Mouse (Mus musculus) heart, embryonic 14.5 days (tissue): Measurements from ENCODE around the gene Pik3r4. TPM values are rescaled to one million over a fixed set of nuclear protein-coding genes. Genes with fewer than 3 reads are reported as not detected.
A peak's percentile ranks its signal among the peaks of the same experiment; 100 is the strongest.
"Not testable (repeated sequence)": the region's sequence is repeated elsewhere in the genome, so short reads cannot be mapped to it uniquely, and the experiment has no call there.

Source experiments
- ATAC-seq: fragments of 200-750 bp; cut with Nextera tagmentation; 2 replicates; pipeline ENCODE4 v1.8.0; 2017; ENCODE audit warnings: low read depth, moderate TSS enrichment; ENCODE audit not compliant: insufficient number of reproducible peaks, insufficient read depth, low FRiP score
- H3K27ac ChIP-seq, 2 experiments: fragments of 200-500 bp in 1 of 2; fragments of 300-500 bp in 1 of 2; sonication (generic) in 1 of 2; replicated peaks in 1 of 2; 2 replicates each; pipeline ENCODE4 v1.5.1; 2012 to 2014; ENCODE audit warnings: low read depth in 2 of 2, low read length in 2 of 2, control low read depth in 1 of 2, mild to moderate bottlenecking in 1 of 2, mixed read lengths in 1 of 2; ENCODE audit not compliant: control insufficient read depth in 1 of 2, insufficient read depth in 1 of 2
- H3K27me3 ChIP-seq: fragments of 300-500 bp; sonication (generic); 2 replicates; pipeline ENCODE4 v1.6.1; 2014; ENCODE audit warnings: mild to moderate bottlenecking, low read length, control low read depth; ENCODE audit not compliant: control insufficient read depth, insufficient read depth
- H3K36me3 ChIP-seq: fragments of 300-500 bp; sonication (generic); 2 replicates; pipeline ENCODE4 v1.6.1; 2014; ENCODE audit warnings: mild to moderate bottlenecking, control low read depth, low read length, mixed read lengths; ENCODE audit not compliant: control insufficient read depth, insufficient read depth
- H3K4me1 ChIP-seq, 2 experiments: fragments of 200-500 bp in 1 of 2; fragments of 300-500 bp in 1 of 2; sonication (generic) in 1 of 2; 2 replicates each; pipeline ENCODE4 v1.6.1; 2012 to 2014; ENCODE audit warnings: low read length in 2 of 2, control low read depth in 1 of 2, mixed read lengths in 1 of 2; ENCODE audit not compliant: control insufficient read depth in 2 of 2, insufficient read depth in 2 of 2
- H3K4me2 ChIP-seq: fragments of 300-500 bp; sonication (generic); 2 replicates; pipeline ENCODE4 v1.6.1; 2014; ENCODE audit warnings: mild to moderate bottlenecking, low read length
- H3K4me3 ChIP-seq, 2 experiments: fragments of 200-500 bp in 1 of 2; fragments of 300-500 bp in 1 of 2; sonication (generic) in 1 of 2; 2 replicates each; pipeline ENCODE4 v1.5.1; 2012 to 2014; ENCODE audit warnings: low read length in 2 of 2, mild to moderate bottlenecking in 2 of 2, control low read depth in 1 of 2, low read depth in 1 of 2, moderate library complexity in 1 of 2; ENCODE audit not compliant: control insufficient read depth in 1 of 2, insufficient read depth in 1 of 2
- H3K9ac ChIP-seq: fragments of 300-500 bp; sonication (generic); 2 replicates; pipeline ENCODE4 v1.6.1; 2014; ENCODE audit warnings: mild to moderate bottlenecking, low read length
- H3K9me3 ChIP-seq: fragments of 300-500 bp; sonication (generic); 2 replicates; pipeline ENCODE4 v1.6.1; 2016; ENCODE audit warnings: low read length, control low read depth; ENCODE audit not compliant: control insufficient read depth
- WGBS: fragments of 180-500 bp; shearing (Covaris S2); extraction: QIAGEN DNeasy Blood & Tissue Kit; methylation state at CpG from one replicate; pipeline ENCODE4 v1.1.7; 2014; 5-methylcytosine and 5-hydroxymethylcytosine counted together
- polyA plus RNA-seq: library from polyadenylated mRNA; unstranded; fragments of >200 nt; fragmentation: Nextera tagmentation; extraction: Ambion mirVana; gene quantifications from 2 replicates; pipeline ENCODE4 v1.2.1, GENCODE M21; 2014

The Pik3r4 gene
- 19.8 and 20.6 TPM in 2 replicates for polyA plus RNA-seq

- H3K36me3 ChIP-seq: peaks cover 28% of the 10 kb centered on the region
- H3K27me3 ChIP-seq: no peaks in the 10 kb centered on the region
- H3K4me1 ChIP-seq: peaks cover 0 to 5% of the 10 kb centered on the region in 2 experiments; a peak in 2 of 4 replicates
- no peaks in the 10 kb centered on the region for H3K9me3 ChIP-seq
- H3K4me3 ChIP-seq: peak within 1 kb of the TSS; percentile 70 to 87
- H3K27ac ChIP-seq: peak within 1 kb of the TSS in 1 of 2 experiments; percentile 64; a peak in 2 of 4 replicates
- ATAC-seq: peak; percentile 68
- peak within 1 kb of the TSS; percentile 74 for H3K4me2 ChIP-seq
- WGBS: 6% methylated on average over 37 of the region's 37 CpGs
- H3K9ac ChIP-seq: peak within 1 kb of the TSS; percentile 92
These were observed at the start of gene Pik3r4 for GRCm38 (mm10) chr9:105642460-105643371. Gene Pik3r4, plus strand, starts transcription at chr9:105642978.

GRCm38 (mm10) chr9:105598906-105599305, 43.9 kb upstream of the Pik3r4 start:
- Histone ChIP-seq H3K4me2 (no peak overlapping the region), H3K4me3 (no peak overlapping the region), H3K27me3 (no peaks in the 10 kb centered on the region), H3K9ac (no peak overlapping the region), H3K36me3 (no peaks in the 10 kb centered on the region), H3K27ac (no peak overlapping the region), H3K9me3 (no peaks in the 10 kb centered on the region), H3K4me1 (no peaks in the 10 kb centered on the region)
- 72% methylated on average over 4 of the region's 4 CpGs for WGBS
- no peak for ATAC-seq

- ATAC-seq: no peak
- no peaks in the 10 kb centered on the region for H3K27me3 ChIP-seq
- H3K27ac ChIP-seq: no peak overlapping the region
- H3K9ac ChIP-seq: no peak overlapping the region
- no peaks in the 10 kb centered on the region for H3K36me3 ChIP-seq
- H3K4me3 ChIP-seq: no peak overlapping the region
- no peak overlapping the region for H3K4me2 ChIP-seq
- 73% methylated on average over 15 of the region's 15 CpGs for WGBS
- peaks cover 5 to 6% of the 10 kb centered on the region in 2 experiments; a peak in 3 of 4 replicates for H3K4me1 ChIP-seq
- no peaks in the 10 kb centered on the region for H3K9me3 ChIP-seq
These were observed 30.6 kb upstream of the Pik3r4 start for GRCm38 (mm10) chr9:105611980-105612771.

DNA sequence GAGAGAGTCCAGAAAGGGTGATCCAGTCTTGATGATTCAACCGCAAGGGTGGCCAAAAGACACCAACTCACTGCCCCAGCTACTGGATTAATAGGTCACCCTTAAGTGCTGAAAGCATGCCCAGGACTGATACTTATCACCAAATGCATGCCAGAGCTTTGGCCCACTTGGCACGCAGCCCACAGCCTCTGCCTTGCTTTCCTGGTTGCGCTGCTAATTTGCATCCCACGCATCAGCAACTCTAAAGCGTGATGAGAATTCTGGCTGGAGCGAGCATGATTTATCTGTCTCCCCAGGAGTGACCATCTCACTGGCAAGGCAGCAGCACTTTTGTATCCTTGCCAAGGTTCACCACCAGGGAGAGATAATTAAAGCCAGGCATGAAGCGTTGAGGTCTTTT, 29.9 kb upstream of the Pik3r4 start:
- no peak overlapping the region for H3K4me3 ChIP-seq
- no peak overlapping the region for H3K4me2 ChIP-seq
- no peaks in the 10 kb centered on the region for H3K36me3 ChIP-seq
- no peaks in the 10 kb centered on the region for H3K9me3 ChIP-seq
- no peak for ATAC-seq
- H3K4me1 ChIP-seq: peaks cover 5 to 6% of the 10 kb centered on the region in 2 experiments; a peak in 3 of 4 replicates
- no peaks in the 10 kb centered on the region for H3K27me3 ChIP-seq
- no peak overlapping the region for H3K27ac ChIP-seq
- no peak overlapping the region for H3K9ac ChIP-seq
- 62% methylated on average over 7 of the region's 7 CpGs for WGBS

DNA sequence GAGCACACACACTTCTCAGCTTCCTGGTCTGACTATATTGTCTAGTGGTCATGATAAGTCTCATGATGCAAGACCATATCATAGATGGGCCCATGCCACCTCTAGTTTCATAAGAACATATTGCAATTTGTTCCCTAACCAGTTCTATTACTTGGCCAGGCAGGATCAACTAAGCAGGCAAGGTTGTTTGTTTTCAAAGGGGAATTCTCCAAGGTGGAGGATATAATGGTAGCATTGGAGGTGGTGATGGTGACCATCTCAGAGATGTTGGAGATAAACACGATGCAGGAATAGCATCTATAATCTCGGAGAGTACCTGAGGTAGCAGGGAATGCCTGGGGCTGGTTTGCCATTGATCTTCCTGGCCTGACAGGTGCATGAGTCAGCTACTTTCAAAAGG, 26.8 kb upstream of the Pik3r4 start:
- ATAC-seq: no peak
- H3K27me3 ChIP-seq: no peaks in the 10 kb centered on the region
- H3K4me2 ChIP-seq: no peak overlapping the region
- no peak overlapping the region for H3K9ac ChIP-seq
- H3K4me1 ChIP-seq: peaks cover 5 to 6% of the 10 kb centered on the region in 2 experiments; a peak in 3 of 4 replicates
- 69% methylated on average over 2 of the region's 2 CpGs for WGBS
- H3K27ac ChIP-seq: no peak overlapping the region
- no peaks in the 10 kb centered on the region for H3K9me3 ChIP-seq
- H3K4me3 ChIP-seq: no peak overlapping the region
- H3K36me3 ChIP-seq: no peaks in the 10 kb centered on the region

GRCm38 (mm10) chr9:105617274-105617673, 25.5 kb upstream of the Pik3r4 start:
- not testable (repeated sequence) for H3K27ac ChIP-seq, H3K9me3 ChIP-seq, H3K9ac ChIP-seq, H3K4me2 ChIP-seq, H3K4me3 ChIP-seq, H3K4me1 ChIP-seq, H3K27me3 ChIP-seq, H3K36me3 ChIP-seq, ATAC-seq

DNA sequence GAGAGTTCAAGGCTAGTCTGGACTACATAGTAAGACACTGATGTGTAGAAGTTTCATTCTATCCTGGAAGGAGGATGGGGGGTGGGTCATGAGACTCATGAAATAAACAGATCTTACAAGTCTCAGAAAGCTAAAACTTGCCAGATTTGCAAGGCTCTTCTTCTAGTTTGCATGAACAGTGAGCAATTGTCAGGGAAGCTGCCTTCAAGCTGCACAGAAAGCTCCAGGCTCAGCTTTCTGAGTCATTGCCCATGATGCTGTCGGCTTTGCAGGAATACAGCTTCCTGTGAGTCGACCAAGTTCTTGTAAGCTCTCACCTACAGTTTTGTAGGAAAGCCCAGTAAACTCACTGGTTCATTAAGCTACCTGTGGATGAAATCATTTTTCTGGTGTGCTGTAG, 8.8 kb upstream of the Pik3r4 start:
- Histone ChIP-seq H3K4me2 (no peak overlapping the region), H3K4me3 (no peak overlapping the region), H3K27me3 (no peaks in the 10 kb centered on the region), H3K9me3 (no peaks in the 10 kb centered on the region), H3K27ac (no peak overlapping the region), H3K9ac (no peak overlapping the region), H3K36me3 (no peaks in the 10 kb centered on the region), H3K4me1 (no peaks in the 10 kb centered on the region; a peak in 1 of 4 replicates)
- no peak for ATAC-seq
- 83% methylated on average over 2 of the region's 2 CpGs for whole genome bisulfite sequencing
